Mouse (Mus musculus) kidney, postnatal 4 days (tissue): ENCODE measurements around the gene Mrps6.
A peak's percentile ranks its signal among the peaks of the same experiment; 100 is the strongest.
"Not testable (repeated sequence)": the region's sequence is repeated elsewhere in the genome, so short reads cannot be mapped to it uniquely, and the experiment has no call there.

Experiments
- DNase-seq, 2 experiments: peaks; one replicate each; pipeline ENCODE4 v3.0.0; 2021; ENCODE audit warnings: mixed read lengths in 2 of 2

Gene Mrps6

DNA sequence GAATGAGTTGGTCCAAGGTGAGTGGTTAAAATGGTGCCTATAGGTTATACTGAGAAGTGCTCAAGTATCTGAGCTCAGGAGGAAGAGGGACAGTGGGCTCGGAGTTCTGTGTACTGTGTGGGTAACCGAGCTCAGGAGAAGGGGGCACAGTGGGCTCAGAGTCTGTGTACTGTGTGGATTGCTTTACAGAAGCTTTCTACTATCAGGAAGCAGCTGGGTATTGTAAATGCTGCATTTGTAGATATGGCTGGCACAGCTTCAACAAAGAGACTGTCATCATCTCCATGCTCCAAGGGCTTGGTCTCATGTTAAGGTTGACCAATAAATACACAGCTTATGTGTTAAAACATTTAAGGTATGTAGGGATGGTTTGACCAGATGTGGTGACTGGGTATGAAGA, 6.7 kb downstream of the Mrps6 start:
- no peak for DNase-seq

DNA sequence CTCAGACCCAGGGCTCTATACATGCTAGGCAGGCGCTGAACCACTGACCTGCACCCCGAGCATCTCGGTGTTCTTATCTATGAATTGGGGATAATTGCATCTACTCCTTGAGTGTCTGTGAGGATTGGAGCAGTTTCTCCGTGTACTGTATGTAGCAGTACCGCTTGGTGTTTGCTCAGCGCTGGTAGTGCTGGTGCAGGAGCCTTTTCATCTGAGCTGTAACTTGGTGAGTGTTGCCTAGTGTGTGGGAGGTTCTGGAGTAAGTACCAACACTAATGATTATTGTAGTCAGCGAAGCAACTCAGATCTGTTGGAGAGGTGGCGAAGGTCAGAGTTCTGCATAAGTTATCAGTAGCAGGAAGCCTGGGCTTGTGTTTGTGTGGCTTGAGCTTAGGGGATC, 12.3 kb downstream of the Mrps6 start:
- no peak for DNase-seq

DNA sequence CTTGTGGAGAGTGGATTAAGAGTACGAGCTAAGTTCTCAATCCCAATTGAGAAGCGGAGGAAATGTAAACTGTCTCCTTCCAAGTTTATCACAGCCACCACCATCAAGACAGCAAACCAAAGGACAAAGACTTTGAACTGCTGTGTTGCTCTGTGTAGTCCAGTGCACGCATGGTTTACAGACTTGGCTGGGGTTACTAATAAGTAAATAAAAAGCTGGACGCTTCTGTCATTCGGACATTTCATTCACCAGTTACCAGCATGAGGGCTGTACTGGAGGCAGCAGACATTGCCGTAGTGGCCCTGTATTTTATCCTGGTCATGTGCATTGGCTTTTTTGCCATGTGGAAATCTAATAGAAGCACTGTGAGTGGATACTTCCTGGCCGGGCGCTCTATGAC, 18.7 kb downstream of the Mrps6 start:
- no peak for DNase-seq

DNA sequence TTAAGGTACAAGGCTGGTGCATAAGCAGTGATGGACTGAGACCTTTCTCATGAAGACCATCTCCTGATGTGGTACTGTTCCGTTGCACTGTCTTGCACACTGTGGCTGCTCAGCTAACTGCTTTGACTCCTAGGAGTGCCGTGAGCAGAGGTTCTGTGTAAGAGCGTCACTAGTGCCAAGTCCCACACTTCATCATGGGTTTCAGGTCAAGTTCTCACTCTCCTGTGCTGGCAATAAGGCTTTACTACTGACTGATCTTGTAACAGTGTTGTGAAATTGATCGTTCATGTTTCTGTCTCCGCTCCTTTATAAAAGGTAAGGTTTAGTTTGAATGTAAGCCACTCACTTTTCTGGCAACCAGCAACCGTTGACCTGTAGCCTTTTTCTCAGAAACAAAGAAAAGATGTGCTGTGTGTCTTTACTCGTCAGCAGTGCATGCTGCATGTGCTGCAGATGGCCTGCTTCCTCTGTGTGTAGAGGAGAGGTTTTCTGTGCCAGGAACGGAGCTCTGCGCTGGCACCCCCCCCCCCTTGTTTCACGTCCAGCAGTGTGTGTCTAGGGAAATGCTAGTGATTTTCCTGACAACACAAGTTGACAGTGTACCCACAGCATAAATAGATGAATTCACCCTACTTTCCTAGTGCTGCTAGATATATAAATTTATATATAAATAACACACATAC, 25.8 kb downstream of the Mrps6 start:
- DNase-seq, result no peak

DNA sequence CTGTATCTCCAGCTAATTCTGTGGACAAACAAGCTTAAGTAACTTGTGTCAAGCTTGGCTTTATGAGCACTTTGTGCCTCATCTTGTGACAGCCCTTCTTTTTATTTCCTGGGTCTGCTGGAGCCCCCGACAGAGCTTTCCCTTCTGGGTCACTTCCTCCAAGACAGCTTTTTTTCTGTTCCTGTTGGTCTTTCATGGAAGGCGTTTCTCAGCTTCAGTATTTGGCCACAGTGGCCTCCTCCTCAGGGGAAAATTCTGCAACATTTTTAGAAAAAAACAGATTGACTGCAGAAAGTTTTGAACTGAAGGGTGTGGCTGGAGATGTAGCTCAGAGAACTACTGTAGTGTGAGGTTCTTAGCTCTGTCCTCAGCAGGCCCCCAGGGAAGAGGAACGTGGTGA, 31.2 kb downstream of the Mrps6 start:
- DNase-seq, result no peak

DNA sequence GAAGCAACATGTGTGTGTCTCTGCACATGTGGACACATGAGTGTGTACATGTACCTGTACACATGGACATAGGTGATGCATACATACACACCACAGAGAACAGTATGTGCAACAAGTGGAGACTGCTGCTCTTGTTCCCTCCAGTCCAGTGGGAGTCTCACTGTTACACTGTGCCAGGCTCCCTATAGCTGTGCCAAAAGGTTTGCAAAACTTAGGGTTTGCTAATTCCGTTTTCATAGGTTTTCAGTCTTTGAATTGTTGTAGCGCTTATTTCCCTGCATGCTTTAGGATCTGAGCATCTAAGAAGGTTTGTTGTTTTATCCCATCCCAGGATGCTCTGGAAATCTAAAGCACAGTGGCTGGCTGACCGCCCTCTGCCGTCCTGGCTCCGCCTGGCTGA, 33.8 kb downstream of the Mrps6 start:
- no peak for DNase-seq

DNA sequence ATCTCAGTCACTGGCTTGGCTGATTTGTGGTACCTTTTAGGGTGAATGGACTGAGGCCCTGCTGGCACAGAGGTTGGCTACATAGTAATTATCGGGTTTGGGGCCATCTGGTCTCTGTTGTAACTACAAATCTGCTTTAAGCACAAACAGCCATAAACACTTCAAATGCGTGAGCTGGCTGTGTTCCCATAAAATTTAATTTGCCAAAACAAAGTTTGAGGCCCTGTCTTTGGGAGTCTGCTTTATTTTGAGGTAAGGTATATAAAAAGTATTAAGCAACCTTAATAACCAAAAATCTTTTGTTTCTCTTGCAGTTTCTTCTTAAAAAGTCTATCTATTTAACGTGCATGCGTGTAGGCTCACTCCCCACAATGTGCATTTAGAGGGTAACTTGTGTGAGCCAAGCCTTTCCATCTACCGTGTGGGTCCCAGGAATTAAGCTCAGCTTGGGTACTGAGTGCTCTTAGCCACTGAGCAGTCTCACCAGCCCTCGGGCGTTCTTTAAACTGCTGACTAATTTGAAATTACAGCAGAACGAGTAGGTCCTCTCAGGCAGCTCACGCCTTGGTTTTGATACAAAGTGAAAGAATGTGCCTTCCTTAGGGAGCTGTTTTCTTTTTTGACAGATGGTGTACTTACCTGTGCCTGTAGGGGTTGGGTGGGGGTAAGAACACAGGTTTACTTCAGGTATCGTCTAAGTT, 40.4 kb downstream of the Mrps6 start:
- no peak for DNase-seq

DNA sequence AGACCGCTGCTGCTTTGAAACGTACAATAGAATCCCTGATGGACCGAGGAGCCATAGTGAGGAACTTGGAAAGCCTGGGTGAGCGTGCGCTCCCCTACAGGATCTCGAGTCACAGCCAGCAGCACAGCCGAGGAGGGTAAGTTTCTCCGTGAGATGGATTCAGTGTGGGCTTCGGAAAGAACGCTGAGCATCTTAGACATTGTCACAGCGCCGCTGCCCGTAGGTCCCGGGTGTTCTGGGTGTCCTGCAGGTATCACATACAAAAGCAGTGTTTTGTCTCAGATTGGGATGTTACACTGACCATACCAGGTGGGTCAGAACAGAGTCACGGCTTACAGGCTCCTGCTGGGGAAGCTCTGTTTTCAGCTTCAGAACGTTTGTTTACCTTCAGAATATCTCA, 41.5 kb downstream of the Mrps6 start:
- DNase-seq, result no peak

DNA sequence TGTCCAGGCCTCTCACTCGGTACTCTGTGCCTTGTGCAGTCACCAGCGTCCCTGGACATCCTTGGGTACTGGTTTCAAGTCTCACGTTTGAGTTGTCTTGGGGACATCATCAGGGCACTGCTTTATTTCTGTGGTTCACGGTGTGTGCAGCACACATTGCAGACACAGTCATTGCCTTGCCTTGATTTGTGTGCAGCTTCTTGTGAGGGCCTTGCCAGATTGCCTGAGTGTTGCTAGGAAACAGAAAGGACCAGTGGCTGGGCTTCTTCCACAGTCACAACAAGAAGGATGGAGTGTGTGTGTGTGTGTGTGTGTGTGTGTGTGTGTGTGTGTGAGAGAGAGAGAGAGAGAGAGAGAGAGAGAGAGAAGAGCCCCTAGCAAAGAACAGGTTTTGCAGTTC, 42.0 kb downstream of the Mrps6 start:
- no peak for DNase-seq

DNA sequence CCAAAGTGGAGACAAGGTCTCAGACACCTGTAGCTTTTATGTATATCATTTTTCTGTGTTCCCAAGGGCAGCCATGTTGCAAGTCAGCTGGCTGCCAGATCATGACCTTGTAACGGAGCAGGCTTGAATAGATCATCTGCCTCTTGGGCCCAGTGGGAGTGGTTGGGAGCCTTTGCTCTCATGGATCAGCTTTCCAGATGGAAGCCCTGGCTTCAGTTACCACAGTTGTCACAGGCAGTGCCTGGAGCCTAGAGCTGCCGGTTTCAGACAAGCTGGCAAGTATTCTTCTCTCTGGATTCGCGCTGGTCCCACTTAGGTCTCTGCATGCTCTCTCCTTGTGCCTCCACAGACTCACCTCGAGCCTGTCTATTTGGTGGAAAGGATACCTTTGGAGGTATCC, 44.0 kb downstream of the Mrps6 start:
- DNase-seq, result no peak

DNA sequence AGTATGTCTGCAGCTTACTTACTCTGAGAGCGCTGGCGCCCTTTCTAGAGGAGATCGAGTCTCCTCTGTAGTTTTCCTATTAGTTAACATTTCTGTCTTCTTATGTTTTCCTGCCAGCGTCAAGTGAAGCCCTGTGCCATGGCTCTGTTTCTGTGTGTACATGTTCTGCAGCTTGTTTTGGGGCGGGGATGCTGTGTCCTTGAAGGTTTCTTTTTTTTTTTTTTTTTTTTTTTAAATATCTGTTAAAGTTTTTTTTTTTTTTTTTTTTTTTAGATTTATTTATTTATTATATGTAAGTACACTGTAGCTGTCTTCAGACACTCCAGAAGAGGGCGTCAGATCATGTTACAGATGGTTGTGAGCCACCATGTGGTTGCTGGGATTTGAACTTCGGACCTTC, 44.9 kb downstream of the Mrps6 start:
- DNase-seq, result not testable (repeated sequence)

DNA sequence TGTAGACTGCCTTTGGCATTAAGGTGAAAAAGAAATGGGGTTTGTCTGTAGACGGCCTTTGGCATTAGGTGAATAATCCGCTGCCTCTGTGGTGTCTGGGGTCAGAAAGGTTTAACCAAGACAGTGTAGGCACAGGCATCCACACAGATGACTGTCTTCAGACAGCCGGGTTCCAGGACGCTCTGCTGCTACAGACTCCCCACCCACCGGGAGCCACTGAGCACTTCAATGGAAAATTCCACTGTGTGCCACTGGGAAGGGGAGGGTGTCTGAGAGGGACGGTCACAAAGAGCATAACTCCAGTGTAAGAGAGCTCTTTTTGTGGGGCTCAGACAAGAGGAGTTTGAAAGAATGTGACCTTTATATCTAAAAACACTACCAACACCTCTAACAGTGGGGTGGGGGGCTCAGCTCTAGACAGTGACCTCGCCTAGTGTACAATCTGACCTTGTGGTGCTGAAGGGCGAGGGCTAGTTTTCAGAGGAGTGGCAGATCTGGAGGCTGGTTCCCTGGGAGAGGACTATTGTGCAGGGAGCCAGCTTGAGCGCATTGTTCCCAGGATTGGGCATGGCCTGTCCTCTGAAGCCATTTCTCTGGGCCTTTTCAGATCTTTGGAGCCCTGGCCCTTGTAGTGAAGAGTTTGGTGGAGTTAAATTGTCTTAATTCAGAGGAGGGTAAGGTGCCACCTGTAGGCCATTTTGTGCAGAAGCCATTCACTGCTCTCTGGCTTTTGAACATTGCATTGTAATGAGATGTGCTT, 45.7 kb downstream of the Mrps6 start:
- peak in 1 of 2 experiments; percentile 51 for DNase-seq

DNA sequence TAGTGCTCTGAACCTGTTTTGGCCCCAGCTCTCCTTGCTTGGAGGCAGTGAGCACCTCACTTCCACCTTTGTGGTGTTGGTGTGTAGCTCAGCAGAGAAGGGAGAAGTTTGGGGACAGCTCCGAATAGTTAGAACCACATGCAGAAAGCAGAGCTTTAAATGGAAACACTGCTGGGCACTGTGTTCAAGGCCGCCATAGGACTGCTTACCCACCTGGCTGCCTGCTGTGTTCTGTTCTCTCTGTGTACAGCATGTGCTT, 46.2 kb downstream of the Mrps6 start:
- DNase-seq, result no peak

DNA sequence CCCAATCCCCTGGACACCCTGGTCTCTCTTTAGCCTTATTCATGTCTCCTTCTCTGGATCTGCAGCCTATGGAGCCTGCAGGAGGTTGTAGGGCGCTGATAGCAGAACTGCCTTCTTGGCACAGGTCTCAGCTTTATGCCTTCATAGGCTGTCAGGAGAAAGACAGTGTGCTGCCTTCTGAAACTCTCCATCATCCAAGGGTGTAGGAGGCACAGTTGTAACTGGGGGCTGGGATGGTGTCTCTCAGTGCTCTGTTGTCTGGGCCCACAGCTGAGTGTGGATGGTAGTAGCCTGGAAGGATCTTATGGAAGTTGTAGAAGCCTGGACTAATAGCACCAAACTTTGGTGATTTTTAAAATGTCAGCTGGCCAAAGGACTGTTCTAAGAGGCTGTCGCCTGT, 46.9 kb downstream of the Mrps6 start:
- no peak for DNase-seq

DNA sequence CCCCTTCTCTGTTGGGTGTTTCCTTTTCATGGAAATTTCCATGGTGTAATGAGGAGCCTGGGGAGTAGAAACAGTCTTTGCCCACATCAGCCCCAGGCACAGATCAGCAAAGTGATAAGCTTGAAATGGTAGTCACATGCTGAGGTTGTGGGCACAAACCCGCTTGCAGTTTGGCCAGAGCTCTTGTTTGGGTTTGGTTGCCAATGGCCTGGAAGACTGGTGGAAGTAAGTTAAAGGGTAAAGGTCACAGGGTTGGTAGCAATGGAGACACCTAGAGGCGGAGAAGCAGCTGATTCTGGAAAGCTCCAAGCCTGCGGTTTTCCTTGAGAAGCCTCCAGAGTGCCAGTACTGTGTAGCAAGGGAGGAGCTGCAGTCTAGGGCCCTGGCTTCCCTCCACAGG, 47.6 kb downstream of the Mrps6 start:
- DNase-seq, result no peak

DNA sequence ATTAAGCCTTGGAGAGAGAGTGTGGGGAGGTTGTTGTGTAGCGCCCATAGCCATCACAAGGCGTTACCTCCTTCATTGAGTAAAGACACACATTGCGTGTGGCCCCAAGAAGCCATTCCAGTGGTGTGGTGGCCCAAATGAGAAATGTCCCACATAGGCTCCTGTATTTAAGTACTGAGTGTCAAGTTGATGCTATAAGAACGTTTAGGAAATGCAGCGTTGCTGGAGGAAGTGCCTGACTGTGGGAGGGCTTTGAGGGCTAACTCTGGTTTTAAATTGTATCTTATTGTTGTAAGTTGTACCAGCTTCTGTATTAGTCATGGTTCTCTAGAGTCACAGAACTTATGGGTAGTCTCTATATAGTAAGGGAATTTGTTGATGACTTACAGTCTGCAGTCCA, 49.3 kb downstream of the Mrps6 start:
- no peak for DNase-seq

DNA sequence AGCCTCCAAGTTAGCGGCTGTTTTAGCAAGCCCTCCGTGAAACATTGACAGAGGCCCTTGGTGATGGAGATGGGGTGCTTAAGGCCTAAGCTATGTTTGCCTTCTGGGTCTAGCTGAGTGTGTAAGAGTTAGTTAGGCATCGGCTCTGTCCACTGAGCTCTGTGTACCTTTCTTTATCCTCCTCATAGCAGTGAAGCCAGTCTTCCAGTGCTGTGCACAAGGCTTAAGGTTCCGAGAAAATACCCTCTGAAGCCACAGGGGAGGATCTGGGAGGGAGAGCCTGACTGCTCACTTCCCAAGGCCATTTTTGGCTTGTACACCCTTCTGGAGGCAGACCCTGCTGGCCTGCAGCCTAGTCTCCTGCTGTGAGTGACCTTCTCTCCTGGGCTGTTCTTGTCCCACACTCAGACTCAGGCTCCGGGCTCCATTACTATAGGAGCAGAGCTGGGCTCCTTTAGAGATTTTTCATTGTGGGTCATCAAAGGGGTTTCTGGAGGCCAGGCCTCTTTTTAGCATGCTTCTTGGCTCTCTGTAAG, 56.7 kb downstream of the Mrps6 start:
- peak; percentile 56 to 66 for DNase-seq

DNA sequence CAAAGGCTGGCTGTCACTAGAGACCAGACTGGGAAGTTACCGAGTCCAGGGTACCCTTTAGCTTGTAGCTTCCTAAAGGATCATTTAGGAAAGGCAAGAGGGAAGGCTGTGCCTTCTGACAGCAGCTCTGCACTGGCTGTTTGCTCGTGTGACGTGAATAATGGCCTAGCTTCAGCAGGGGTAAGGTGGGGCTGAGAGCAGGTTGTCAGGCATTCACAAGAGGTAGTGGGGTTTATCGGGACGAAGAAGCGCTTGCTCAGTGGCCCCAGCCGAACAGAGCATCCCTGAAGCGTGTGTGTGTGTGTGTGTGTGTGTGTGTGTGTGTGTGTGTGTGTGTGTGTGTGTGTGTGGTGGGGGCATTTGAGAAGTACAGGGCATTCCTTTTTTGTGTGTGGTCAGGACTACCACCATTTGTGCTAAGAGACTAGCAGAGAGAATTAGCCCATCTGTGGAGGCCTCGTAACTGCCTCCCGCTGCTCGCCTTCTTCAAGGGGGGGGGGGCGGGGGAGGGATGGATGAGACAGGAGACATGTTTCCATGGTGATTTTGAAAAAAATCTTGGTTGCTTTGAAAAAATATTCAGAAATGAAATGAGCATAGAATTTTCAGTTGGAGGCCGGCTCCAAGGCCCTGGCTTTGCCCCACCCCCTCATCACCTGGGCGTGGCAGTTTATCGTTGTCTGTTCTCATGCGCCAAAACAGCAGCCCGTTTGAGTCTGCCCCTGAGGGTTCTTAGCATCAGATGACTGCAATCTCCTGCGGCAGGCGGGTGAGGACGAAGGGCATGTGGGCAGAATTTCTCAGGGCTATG, 57.7 kb downstream of the Mrps6 start:
- peak; percentile 42 to 48 for DNase-seq

DNA sequence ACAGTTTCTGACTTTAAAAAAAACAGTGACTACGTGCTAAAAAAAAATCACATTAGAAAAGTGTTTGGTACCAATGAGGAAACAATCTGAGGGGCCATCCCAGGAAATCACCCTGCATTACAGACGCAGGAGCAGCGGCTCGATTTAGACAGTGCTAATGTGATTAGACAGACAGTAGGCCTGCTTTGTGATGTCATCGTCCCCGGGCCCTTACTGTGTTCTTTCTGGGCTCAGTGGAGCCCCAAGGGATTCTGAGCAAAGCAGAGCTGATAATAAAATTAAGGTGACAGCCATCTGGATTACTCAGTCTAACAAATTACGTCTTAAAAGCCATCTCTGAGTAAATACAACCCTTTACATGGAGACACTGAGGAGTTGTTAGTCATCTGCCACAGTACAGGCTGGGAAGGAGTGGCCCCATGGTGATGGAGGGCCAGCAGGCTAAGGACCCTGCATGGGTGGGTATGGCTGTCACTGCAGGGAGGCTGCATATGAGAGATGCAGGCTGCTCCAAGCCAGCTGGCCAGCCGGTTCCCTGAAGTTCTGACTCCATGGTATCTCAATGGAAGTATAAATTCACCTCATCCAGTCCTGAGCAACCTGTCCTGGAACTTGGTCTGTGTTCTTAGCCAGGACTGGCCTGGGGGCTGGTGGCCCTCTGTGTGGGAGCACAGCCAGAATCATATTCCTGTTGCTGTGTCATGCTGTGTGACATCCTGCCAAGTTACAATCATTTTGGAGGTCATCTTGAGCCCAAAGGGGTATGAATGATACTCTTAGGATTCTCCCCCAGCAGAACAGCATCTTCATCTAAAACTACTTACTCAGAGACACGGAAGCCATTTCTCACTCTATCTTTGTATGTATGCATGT, 59.5 kb downstream of the Mrps6 start:
- DNase-seq, result no peak

DNA sequence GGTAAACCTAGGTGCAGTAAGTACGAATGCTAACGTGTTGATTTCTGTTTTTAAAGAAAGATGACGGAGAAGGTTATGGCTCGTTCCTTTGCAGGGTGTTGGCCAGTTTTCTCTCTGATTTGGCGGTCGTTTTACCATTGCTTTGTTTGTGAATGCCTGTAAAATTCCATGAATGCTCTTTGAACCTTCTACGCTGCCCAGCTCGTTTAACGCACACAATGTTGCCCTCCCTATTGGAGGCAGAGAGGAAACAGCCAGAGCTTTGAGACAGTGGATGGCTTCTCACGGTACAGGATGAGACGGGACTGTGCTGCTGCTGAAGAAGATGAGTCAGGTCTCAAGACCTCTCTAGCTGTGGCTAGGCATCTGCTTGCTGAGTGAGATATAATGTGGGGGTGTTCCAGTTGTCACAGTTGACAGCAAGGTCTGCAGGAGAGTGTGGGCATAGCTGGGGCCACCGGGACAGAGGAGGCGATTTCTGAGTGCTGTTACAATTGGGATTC, 61.0 kb downstream of the Mrps6 start:
- DNase-seq, result no peak

DNA sequence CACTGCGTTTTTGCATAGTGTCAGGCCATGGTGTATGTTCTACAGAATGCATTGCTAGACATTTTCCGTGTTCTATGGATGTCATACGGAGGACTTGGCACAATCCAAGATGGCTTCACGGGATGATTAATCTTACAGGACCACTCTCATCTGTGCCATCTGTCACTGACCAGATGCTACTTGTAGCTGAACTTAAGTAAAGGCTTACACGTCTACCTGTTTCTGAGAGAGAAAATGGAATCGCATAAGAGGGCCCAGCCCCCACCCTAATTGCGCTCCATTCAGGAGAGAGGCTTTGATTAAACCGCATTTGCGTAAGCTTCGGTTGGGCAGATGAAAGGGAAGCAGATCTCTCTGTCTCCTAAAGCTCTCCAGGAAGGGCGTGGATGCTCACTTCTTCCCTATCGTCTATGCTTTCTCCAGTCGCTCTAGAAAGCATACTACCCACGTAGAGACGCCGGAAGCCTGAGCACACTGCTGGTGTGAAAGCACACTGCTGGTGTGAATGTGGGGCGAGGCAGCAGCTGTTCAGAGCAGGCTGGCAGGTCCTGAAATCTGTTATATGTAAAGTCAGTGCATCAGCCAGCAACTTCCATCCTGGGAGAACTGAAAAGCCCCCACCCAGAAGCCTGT, 62.9 kb downstream of the Mrps6 start:
- DNase-seq, result no peak

DNA sequence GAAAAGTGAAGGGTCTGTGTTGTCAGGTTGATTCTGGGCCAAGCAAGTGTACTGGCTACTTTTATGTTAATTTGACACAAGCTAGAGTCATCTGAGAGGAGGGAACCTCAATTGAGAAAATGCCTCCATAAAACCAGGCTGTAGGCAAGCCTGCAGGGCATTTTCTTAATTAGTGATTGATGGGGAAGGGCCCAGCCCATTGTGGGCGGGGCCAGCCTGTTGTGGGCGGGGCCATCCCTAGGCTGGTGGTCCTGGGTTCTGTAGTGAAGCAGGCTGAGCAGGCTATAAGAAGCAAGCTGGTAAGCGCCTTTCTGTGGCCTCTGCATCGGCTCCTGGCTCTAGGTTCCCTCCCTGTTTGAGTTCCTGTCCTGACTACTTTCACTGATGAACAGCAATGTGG, 69.2 kb downstream of the Mrps6 start:
- DNase-seq, result no peak
